Mouse (Mus musculus) spleen, postnatal 4 days (tissue): ENCODE data around the gene Cggbp1.
A peak's percentile ranks its signal among the peaks of the same experiment; 100 is the strongest.
"Not testable (repeated sequence)": the region's sequence is repeated elsewhere in the genome, so short reads cannot be mapped to it uniquely, and the experiment has no call there.

ENCODE experiments used
- DNase-seq, 2 experiments: peaks; one replicate each; pipeline ENCODE4 v3.0.0; 2022; ENCODE audit warnings: low spot score in 2 of 2

The Cggbp1 gene

DNA sequence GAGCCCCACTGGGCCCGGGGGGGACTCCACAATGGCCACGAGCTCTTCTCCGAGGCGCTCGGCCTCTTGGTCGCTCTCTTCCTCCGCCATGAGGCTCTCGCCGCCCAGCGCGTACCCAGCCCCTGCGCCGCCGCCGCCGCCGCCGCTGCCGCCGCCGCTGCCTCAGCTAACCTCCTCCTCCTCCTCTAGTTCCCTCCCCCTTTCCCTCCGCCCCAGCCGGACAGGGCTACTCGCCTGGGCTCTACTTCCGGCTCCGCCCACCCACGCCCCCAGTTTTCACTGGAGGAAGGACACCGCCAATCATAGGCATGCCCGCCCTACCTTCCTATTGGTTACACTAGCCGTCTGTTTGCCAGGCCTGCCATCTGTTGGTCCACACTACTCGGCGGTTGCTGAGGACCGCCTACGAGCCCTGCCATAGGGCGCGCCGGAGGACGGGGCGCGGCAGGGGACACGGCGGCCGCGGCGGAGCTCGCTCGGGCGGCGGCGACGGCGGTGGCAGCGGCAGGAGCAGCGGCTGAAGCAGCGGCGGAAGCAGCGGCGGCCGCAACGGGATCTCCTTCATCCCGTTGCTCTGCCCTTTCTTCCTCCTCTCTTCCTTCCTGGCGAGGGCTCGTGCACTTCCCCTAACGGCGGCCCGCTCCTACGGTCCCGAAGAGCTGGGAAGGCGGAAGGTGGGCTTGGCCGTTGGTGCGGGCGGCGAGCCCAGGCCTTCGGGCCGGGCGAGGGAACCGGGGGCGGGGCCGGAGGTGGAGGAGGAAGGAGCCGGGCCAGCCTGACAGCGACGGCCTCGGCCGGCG, at the start of gene Cggbp1, which contains the start of gene Zfp654:
Gene Cggbp1, plus strand, starts transcription at position 434 of the 800 bp plus-strand sequence.
Gene Zfp654, minus strand, starts transcription at position 90 of the 800 bp plus-strand sequence.
- peak; percentile 99 to 100 for DNase-seq

DNA sequence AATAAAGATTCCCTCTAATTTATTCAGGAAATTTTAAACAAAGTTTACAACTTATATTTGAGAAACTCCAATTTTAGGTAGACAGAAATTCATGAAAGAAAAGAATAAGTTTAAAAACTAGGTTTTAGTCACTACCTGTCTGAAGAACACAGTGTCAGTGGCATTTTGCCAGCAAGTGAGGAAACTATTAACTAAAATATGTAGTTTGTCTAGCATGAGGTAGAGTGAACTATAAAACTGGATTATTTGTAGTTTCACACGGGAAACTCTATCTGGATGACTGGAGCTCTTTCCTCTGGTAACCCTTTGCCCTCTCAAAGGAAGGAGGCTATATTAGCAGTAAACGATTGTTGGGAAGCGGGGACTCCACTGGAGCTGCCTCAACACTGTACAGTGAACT, 48.8 kb upstream of the Cggbp1 start:
- no peak for DNase-seq

DNA sequence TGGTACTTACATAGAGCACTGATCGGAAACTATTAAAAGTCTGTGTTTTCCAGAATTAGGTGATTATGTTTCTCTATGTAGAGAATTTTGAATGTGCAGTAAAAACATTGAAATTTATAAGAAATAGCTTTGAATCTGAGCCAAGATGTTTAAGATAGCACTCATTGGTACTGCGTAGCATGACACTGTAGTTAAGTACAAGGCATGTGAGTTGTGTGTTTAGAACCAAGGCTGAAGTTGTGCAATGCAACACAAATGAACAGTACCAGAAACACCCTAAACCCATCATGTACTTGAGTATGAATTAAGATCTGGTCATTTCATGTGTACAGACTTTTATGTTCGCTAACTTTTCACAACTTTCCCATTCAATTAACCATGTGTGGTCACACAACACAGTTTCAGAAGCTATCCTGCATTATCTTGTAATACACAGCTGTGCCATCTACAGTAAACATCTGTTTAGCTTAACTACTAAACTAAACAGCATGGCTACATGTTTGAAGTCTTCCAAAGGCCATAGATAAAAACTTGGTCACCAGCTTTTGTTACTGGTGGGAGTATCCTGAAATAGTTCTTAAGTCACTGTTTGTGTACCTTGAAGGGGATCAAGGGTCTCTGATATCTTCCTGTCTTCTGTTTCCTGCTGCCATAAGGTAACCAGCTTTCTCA, 34.6 kb upstream of the Cggbp1 start:
- DNase-seq, result no peak

DNA sequence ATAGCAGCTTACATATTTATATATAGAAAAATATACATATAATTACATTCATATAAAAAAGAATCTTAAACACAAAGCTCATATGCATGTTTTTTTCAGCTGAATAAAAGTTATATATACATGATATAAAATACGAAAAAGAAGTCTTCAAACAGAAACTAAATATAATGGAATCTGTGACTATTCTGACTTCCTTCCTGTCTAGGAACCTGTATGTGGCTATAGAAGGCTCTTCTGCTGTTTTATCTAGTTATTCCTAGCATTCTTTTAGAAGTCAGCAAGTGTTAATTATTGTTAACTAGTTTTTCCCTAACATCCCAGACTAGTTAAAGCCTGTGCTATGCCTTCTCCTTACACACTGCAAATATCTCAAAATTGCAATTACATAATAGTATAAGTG, 27.9 kb upstream of the Cggbp1 start:
- no peak for DNase-seq

DNA sequence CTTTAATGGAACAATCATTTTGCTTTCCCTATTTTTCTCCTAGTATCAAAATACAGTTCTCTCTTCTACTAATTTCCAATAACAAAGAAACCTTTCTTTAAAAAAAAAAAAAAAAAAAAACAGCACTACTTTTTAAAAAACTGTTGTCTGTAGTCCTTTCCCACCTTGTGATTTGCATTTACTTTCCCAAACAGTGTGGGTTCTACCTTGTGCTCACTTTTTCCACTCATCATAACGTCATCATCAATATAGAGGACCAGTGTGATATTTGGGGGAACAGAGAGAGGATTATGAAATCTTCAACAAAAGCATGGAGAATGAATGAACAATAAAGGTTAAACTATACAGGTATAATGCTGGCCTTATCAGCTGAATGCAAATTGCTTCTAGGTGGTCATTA, 27.3 kb upstream of the Cggbp1 start:
- DNase-seq, result no peak

DNA sequence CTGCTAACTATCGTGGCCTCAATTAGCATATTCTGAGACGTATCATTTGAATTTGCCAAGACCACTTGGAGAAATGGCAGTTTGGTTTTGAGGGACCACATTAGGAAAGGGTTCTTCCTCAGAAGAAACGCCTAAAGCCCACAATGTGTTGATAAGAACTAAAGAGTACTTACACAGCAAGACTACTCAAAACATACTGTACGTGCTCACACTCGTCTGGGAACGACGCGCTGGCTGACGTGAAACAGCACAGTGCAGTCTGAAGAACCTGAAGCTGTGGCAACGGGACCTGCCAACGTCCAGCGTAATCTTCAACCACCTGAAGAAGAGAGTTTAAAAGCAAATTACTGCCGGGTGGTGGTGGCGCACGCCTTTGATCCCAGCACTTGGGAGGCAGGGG, 21.5 kb upstream of the Cggbp1 start:
- DNase-seq, result no peak

DNA sequence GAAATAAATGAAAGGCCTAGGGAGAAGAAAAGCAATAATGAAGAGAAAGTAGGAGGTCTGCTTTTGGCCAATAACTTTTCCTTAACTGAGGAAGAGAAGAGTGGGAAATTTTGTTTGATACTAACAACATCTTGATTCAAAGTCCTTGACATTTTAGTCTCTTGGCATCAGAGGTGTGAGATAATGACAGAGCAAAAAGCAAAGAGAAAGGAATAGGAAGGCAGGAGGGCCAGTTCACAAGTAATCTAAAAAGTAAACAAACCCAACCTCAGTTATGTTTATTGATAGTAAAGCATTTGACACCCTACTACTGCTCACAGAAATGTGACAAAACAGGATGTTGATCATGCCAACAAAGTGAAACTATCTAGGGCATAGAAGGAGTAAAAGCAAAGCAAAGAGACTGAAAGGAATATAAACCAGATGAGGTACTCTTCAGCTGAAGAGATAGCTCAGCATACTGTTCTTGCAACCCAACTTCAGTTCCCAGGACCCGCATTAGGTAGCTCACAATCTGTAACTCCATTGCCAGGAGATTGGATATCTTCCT, 15.7 kb upstream of the Cggbp1 start:
- DNase-seq, result no peak

DNA sequence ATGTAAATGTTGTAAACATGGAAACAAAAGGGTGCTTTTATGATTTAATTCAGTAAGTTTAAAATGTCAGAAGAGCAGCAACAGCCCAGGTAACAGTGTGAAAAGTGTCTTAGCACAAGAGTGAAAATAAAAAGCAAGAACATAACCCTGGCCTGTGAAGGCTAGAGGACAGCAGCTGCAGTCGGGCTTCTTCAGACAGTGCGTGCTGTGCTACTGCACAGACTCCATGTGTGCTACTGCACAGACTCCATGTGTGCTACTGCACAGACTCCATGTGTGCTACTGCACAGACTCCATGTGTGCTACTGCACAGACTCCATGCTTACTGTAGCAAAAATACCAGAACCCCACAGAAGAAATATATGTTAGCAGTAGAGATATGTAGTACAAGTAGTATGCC, 15.1 kb upstream of the Cggbp1 start:
- no peak for DNase-seq

DNA sequence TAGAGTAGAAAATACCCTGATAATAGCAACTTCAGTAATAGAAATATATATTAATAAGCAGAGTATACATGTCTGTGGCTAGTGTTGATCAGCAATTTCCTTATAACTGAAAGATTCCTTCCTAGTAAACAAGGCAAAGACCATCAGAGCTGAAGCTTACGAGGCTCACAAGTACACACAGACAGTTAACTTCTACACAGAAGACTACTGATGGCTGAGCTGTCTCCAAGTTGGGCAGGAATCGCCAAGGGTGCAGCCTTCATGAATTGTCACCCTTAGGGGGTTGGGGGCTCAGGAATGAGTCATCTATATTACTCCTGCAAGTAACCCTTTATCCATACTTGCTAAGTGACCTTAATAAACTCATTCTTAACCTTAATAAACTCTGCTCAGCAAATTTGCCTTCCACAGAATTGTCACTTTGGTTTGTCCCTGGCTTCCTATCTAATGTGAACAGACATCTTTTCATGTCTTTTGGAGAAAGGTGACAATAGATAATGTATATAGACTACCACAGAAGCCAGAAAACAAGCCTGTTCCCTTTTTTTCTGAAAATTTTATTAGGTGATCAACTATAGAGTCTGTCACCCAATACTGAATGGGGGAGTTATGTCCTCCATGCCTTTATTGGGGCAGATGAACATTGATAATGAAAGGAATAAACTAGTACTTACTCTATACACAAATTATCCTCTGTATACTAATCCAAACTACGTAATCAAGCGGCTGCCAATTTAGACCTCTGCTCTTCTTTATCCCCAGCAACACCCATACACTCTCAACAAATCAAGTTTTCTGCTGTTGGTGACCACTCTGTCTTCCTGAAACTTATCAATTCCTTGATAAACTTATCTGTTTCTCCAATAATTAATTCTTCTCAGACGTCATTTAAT, 10.1 kb upstream of the Cggbp1 start:
- no peak for DNase-seq

DNA sequence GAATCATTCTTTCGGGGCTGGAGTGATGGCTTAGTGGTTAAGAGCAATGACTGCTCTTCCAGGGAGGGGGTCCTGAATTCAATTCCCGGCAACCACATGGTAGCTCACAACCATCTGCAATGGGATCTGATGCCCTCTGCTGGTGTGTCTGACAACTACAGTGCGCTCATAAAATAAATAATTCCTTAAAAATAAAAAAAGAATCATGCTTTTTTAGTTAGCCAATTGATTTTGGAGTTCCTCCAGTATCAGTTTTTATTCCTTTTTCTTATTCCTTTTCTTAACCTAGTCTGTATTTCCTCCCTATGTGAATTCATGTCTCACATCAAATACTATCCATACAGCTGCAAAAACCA, 9.4 kb upstream of the Cggbp1 start:
- no peak for DNase-seq

DNA sequence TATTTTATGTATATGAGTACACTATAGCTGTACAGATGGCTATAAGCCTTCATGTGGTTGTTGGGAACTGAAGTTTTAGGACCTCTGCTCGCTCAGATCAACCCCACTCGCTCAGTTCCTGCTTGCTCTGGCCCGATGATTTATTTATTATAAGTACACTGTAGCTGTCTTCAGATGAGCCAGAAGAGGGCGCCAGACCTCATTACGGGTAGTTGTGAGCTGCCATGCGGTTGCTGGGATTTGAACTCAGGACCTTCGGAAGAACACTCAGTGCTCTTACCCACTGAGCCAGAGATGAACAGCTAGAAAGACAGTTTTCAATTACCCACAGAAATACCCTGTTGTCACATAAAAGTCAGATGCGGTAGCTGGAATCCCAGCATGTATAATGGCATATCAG, 5.8 kb upstream of the Cggbp1 start:
- peak in 1 of 2 experiments; percentile 65 for DNase-seq

DNA sequence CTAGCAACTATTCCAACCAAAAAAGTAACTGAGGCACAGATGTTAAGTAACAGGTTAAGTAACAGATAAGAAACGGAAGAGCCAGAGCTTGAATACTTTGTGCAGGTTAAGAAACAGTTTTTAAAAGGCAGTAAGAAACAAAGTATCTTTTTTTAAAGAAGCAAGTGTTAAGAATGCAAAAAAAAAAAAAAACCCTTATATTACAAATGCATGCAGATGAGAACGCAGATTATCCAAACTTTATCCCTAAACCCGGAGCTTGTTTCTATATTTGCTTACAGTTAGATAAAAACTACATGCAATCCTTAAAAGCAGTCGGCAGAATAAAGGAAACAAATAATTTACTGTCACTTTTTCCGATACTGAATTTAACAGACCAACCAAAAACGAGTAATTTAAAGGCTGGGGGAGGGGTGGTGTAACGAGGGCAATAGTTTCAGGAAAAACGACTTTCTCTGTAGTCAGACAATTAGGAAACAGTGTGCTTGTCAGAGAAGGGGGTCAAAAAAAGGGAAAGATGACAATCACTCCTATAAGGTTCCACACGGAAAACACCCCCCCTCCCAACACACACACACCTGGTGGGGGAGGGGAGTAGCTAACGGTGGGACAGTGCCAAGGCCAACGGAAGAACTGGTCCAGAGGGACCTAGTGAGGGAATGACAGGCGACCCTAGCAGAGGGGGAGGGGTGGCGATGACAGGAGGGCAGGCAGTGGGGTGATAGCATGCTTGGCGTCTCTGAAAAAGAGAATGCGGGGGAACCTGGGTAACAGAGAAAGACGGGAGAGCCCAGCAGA, 1.3 kb upstream of the Cggbp1 start:
- DNase-seq, result peak in 1 of 2 experiments; percentile 31

DNA sequence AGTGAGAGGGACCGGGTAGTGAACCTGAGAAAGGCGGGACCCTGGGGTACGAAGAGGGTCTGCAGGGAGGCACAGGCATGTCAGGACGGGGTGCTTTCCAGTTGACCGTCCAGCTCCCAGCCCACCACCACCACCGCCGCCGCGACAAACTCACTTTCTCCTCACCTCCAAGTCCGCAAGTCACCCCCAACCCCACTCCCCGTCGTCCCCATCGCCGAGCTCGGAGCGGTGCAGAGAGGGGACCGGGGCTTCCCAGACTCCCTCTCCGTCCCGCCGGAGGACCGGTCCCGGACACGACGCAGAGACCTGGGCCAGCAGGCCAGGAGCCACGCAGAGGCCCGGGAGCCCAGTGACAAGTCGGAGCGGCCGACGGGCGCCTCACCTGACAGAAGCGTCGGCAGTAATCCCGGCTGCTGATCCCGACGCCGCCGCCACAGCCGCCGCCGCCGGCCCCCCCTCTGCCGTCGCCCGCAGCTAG, 672 bp upstream of the Cggbp1 start:
- DNase-seq, result no peak

DNA sequence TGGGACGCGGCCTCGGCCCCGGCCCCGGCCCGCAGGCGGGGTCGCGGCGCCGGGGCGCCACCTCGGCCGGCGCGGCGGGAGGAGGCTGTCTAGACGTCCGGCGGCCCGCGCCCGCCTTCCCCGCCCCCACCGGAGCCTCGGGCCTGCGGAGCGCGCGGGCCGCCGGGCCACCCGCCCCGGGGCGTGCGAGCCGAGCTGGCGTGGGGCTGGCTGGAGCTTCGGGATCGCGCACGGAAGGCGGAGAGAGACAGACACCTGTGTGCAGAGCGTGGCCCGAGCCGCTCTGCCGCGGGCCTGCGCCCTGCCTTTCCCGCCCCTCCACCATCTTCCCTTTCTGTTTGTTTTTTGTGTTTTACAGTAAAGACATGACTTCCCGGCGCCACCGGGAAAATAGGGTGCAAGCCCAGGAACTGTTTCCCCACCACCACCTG, 660 bp downstream of the Cggbp1 start:
- DNase-seq, result peak; percentile 59 to 82

DNA sequence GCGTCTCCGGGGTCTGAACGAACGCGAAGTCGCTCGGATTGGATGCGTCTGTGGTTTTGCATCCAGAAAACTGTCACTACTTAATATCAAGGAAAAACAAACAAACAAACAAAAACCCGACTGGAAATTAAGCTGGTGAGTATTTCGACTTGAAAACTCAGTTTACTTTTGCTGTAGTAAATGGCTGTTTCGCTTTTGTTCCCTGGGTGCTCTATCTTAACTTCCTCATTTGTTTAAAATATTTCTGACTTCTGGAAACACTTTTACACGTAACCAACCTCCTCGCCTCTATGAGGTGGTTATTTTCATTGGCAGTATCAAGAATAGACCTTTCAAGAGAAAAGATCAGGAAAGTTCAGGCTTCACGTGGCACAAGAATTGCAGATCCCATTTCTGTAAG, 1.1 kb downstream of the Cggbp1 start:
- DNase-seq, result no peak

DNA sequence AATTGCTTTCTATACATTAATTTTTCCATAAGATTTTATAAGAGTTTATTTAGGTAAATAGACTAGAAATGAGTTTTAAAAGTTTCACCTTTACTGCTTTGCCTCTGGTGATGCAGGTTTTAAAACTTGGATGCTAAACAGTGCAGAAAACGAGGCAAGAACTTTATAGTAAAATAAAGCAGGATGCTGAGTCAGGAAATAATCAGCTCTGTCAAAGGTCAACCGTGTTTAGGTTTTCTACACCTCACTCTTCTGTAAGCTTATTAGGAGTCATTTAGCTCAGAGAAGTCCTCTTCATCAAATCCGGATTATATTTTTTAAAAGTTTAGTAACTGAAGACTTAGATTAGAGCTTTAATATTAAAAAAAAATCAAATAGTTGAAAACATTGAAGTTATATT, 5.2 kb downstream of the Cggbp1 start:
- no peak for DNase-seq

DNA sequence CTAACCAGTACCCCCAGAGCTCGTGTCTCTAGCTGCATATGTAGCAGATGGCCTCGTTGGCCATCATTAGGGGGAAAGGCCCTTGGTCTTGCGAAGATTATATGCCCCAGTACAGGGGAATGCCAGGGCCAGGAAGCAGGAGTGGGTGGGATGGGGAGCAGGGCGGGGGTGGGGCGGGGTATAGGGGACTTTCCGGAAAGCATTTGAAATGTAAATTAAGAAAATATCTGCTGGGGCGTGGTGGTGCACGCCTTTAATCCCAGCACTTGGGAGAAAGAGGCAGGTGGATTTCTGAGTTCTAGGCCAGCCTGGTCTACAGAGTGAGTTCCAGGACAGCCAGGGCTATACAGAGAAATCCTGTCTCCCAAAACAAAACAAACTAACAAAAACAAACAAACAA, 14.0 kb downstream of the Cggbp1 start:
- not testable (repeated sequence) for DNase-seq

DNA sequence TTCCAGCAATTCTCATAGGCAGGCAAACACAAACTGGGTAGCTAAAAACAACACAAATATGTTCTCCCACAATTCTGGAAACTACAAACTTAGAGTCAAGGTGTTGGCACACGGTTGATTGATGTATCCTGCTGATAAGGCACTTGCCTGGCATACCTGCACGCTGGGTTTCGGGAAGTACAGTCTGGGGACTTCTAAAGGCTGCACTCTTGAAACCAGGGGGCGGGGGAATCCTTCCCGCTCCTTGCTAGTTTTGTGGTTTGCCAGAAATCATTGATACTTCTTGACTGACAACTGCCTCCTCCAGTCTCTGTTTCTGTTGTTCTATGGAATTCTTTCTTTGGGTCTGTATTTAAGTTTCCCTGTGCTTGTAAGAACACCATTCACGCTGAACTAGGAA, 16.8 kb downstream of the Cggbp1 start:
- no peak for DNase-seq

DNA sequence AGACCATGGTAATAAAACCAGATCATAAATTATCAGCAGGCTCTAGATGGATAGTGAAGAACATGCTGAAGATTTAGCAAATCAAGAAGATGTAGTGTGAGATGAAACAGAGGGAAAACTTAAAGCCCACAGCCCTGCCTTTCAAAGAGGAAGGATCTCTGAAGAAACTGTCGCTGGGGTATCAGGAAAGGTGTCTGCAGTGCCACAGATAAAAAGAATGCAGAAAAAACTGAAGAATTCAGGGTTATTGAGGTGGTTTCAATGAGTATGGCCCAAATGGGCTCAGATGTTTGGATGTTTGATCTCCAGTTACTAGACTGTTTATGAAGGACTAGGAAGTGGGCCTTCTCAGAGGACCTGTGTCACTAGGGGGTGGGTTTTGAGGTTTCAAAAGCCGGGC, 17.8 kb downstream of the Cggbp1 start:
- DNase-seq, result no peak

DNA sequence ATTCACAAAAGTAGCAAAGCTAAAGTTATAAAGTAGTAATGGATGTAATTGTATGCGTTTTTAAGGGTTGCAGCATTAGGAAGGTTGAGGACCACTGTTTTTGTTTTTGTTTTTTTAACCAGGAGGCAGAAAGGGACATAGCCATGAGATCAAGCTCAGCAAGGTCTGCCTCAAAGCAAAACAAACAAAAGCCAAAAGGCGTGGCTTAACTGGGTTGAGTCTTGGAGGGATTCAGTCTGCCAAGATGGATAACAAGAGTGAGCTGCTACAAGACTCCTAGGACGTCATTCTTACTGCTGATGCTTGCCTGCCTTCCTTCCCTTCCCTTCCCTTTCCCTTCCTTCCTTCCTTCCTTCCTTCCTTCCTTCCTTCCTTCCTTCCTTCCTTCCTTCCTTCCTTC, 20.5 kb downstream of the Cggbp1 start:
- no peak for DNase-seq

DNA sequence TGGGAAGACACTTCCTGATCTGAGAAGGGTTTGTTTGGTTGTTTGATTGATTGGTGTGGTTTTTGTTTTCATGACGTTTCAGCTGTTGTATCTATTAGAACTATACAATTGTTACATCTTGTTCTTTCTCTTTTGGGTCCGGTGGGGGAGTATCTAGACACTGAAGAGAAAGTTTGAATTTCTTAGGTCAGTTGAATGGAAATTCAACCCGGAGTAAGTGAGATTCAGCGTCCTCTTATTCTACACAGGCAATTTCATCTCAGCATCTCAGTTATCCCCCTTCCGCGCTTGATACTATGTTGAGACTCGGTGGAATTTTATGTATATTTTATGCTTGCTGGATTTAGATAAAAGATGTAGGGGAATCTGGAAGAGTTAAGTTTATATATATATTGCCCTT, 21.0 kb downstream of the Cggbp1 start:
- no peak for DNase-seq
